Mouse (Mus musculus): Measurements from ENCODE around the gene Park7. TPM values are rescaled to one million over a fixed set of nuclear protein-coding genes. Genes with fewer than 3 reads are reported as not detected.

Park7 gene
- total and polyA plus RNA-seq, 2 experiments from 2014 or later, result 135 to 449 TPM

DNA sequence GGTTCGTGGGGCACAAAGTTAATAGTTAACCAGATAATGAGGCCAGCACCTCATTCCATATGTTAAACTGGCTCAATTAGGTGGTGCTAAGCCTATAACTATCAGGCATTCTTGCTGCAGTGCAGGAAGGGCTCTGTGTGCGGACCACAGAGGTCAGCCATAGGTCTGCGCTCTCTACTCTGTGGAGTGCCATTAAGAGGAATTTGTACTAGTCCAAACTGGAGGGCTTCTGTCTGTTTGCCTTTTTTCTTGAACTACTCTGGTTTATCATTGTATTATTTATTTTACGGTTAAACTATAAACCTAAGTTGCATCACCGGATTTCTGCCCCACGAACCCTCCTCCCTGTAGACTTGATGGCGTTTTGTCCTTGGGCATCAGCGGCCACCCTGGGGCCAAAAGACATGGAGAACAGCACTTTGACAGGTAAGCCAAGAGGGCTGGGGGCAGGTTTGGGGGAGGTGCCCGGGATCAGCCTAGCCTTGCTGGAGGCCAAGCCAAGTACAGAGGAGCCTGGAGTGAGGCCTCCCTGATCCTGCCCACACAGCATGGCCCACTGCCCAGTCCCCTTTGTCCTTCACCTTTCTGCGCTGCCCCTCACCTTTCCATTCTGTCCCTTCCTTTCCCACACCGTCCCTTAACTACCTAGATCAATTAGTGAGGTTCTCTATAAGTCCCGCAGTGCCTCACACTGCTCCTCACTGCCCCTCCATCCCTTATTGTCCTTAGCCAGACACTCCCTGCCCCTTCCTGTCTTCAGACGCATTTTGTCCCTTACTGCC lies 60.4 kb downstream of the Park7 start, which contains the start of gene Errfi1:
Gene Errfi1 (plus strand): TSS at position 240 of the 782 bp plus-strand sequence.
- WGBS, result 63% methylated on average over 13 of the region's 13 CpGs
- Histone ChIP-seq H3K4me1 (ENCODE audit: insufficient read depth, low read length) (peaks cover 13% of the 10 kb centered on the region), H3K9me3 (ENCODE audit: low read length) (no peaks in the 10 kb centered on the region), H3K4me3 (ENCODE audit: low read length) (peak within 1 kb of the TSS; percentile 83), H3K27me3 (ENCODE audit: insufficient read depth, low read length) (no peaks in the 10 kb centered on the region), H3K36me3 (ENCODE audit: insufficient read depth, low read length) (no peaks in the 10 kb centered on the region), H3K4me2 (ENCODE audit: low read depth, low read length) (peak within 1 kb of the TSS; percentile 80), H3K9ac (replicated peaks; ENCODE audit: low read length) (peak within 1 kb of the TSS; percentile 47), H3K27ac (peak within 1 kb of the TSS; percentile 90)
- DNase-seq (ENCODE audit: low spot score), result no peak
- no peak for ATAC-seq
- no peak for TF ChIP-seq CTCF (IDR thresholded peaks at IDR 0.05; ENCODE audit: low read depth)

DNA sequence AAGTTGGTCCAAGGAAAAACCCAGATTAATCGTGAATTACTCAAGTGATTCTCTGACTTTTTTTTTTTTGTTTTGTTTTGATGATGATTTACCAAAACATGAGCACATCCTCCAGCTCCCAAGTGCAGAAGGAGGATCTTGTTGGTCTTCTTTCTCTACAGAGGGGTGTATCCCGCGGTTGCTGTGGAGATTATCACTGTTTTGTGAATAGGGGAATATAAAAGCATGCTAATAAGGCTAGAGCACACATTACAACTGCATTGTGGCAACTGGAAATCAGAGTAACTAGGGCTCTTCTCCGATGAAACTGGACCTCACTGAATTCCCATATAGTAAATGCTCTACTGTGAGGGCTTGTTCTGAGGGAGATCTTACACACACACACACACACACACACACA lies 61.8 kb downstream of the Park7 start:
- Histone ChIP-seq H3K4me3 (ENCODE audit: low read length) (no peak overlapping the region), H3K36me3 (ENCODE audit: insufficient read depth, low read length) (no peaks in the 10 kb centered on the region), H3K9ac (replicated peaks; ENCODE audit: low read length) (no peak overlapping the region), H3K4me2 (ENCODE audit: low read depth, low read length) (no peak overlapping the region), H3K27ac (no peak overlapping the region), H3K4me1 (ENCODE audit: insufficient read depth, low read length) (peaks cover 13% of the 10 kb centered on the region), H3K27me3 (ENCODE audit: insufficient read depth, low read length) (no peaks in the 10 kb centered on the region), H3K9me3 (ENCODE audit: low read length) (no peaks in the 10 kb centered on the region)
- DNase-seq (ENCODE audit: low spot score), result no peak
- TF ChIP-seq CTCF (IDR thresholded peaks at IDR 0.05; ENCODE audit: low read depth), result no peak
- ATAC-seq, result no peak
- WGBS, result 65% methylated on average over 4 of the region's 4 CpGs

DNA sequence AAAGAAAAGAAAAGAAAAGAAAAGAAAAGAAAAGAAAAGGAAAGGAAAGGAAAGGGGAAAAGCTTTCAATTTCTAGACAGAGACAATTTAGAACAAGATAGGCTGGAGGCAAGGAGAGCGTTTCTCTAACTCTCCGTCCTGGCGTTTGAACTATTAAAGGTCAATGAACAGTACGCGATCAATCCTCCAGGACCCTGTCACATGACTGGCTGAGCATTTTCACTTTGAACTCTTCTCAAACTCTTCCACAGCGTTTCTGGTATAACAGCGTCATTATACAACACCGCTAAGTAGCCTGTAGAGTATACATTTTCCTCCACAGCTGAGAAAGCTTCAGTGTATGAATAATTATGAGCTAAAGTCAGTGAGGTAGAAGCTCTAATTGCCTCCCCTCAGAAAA lies 62.2 kb downstream of the Park7 start:
- Histone ChIP-seq H3K4me2 (ENCODE audit: low read depth, low read length) (no peak overlapping the region), H3K36me3 (ENCODE audit: insufficient read depth, low read length) (no peaks in the 10 kb centered on the region), H3K9me3 (ENCODE audit: low read length) (no peaks in the 10 kb centered on the region), H3K4me1 (ENCODE audit: insufficient read depth, low read length) (peaks cover 11% of the 10 kb centered on the region), H3K27me3 (ENCODE audit: insufficient read depth, low read length) (no peaks in the 10 kb centered on the region), H3K4me3 (ENCODE audit: low read length) (no peak overlapping the region), H3K9ac (replicated peaks; ENCODE audit: low read length) (no peak overlapping the region), H3K27ac (no peak overlapping the region)
- DNase-seq (ENCODE audit: low spot score) (no peak), ATAC-seq (no peak)
- no peak for TF ChIP-seq CTCF (IDR thresholded peaks at IDR 0.05; ENCODE audit: low read depth)
- 62% methylated on average over 8 of the region's 8 CpGs for WGBS

GRCm38 (mm10) chr4:150850893-150851292 lies 63.3 kb downstream of the Park7 start:
- no peak overlapping the region for H3K9ac ChIP-seq (replicated peaks; ENCODE audit: low read length)
- H3K36me3 ChIP-seq (ENCODE audit: insufficient read depth, low read length), result no peaks in the 10 kb centered on the region
- ATAC-seq (no peak), DNase-seq (ENCODE audit: low spot score) (no peak)
- no peaks in the 10 kb centered on the region for H3K27me3 ChIP-seq (ENCODE audit: insufficient read depth, low read length)
- 91% methylated on average over 4 of the region's 4 CpGs for WGBS
- no peak overlapping the region for H3K4me2 ChIP-seq (ENCODE audit: low read depth, low read length)
- no peak overlapping the region for H3K27ac ChIP-seq
- peaks cover 7% of the 10 kb centered on the region; the same call in 1 of the 2 replicates for H3K4me1 ChIP-seq (ENCODE audit: insufficient read depth, low read length)
- no peak overlapping the region for H3K4me3 ChIP-seq (ENCODE audit: low read length)
- TF ChIP-seq CTCF (IDR thresholded peaks at IDR 0.05; ENCODE audit: low read depth), result no peak
- H3K9me3 ChIP-seq (ENCODE audit: low read length), result no peaks in the 10 kb centered on the region

DNA sequence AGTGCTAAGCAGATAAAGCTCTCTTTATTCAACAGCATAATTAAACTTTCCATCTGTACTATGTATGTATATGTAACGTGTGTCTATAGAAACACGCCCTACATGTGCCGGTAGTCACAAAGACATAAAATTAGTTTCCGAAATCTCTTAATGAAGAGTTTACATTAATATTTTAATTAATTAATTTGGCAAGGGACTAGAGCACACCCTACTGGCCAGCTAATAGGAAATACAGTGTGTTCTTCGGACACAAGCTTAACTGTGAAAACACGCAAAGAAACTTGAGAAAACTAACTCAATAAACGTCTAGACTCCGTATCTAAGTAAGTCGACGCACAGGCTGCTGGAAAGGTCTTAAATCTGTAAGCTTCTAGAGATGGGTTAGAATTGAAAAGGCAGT lies 64.3 kb downstream of the Park7 start:
- Histone ChIP-seq H3K27me3 (ENCODE audit: insufficient read depth, low read length) (no peaks in the 10 kb centered on the region), H3K36me3 (ENCODE audit: insufficient read depth, low read length) (no peaks in the 10 kb centered on the region), H3K27ac (no peak overlapping the region), H3K4me2 (ENCODE audit: low read depth, low read length) (no peak overlapping the region), H3K4me1 (ENCODE audit: insufficient read depth, low read length) (peaks cover 7% of the 10 kb centered on the region; the same call in 1 of the 2 replicates), H3K9ac (replicated peaks; ENCODE audit: low read length) (no peak overlapping the region), H3K4me3 (ENCODE audit: low read length) (no peak overlapping the region), H3K9me3 (ENCODE audit: low read length) (no peaks in the 10 kb centered on the region)
- DNase-seq (ENCODE audit: low spot score) (peak; percentile 61), ATAC-seq (no peak)
- WGBS, result 46% methylated on average over 10 of the region's 10 CpGs
- TF ChIP-seq CTCF (IDR thresholded peaks at IDR 0.05; ENCODE audit: low read depth), result peak; percentile 66

Other genes with a start within 250 kb of the Park7 start
- 32.4 and 38.8 TPM in 2 replicates for gene Errfi1, start 60.5 kb downstream of the Park7 start, total RNA-seq (2014; rRNA removed)
- 22.2 and 23.2 TPM in 2 replicates for gene Errfi1, start 60.5 kb downstream of the Park7 start, polyA plus RNA-seq (2015; fragmentation: Nextera tagmentation; extraction: Ambion mirVana)
- gene Tnfrsf9, start 125 bp upstream of the Park7 start, total RNA-seq (2014; rRNA removed), result 0.52 and 2.4 TPM in 2 replicates
- 0.09 and 0.34 TPM in 2 replicates for gene Tnfrsf9, start 125 bp upstream of the Park7 start, polyA plus RNA-seq (2015; fragmentation: Nextera tagmentation; extraction: Ambion mirVana)
- not detected in 2 replicates for gene Uts2, start 82.7 kb upstream of the Park7 start, total RNA-seq (2014; rRNA removed)
- gene Uts2, start 82.7 kb upstream of the Park7 start, polyA plus RNA-seq (2015; fragmentation: Nextera tagmentation; extraction: Ambion mirVana), result 0.74 and 0.79 TPM in 2 replicates
- gene Per3, start 130.2 kb upstream of the Park7 start, total RNA-seq (2014; rRNA removed), result 4.0 and 11.4 TPM in 2 replicates
- 4.7 and 5.0 TPM in 2 replicates for gene Per3, start 130.2 kb upstream of the Park7 start, polyA plus RNA-seq (2015; fragmentation: Nextera tagmentation; extraction: Ambion mirVana)
- gene Vamp3, start 143.5 kb upstream of the Park7 start, total RNA-seq (2014; rRNA removed), result 34.2 and 35.2 TPM in 2 replicates
- 56.3 and 57.0 TPM in 2 replicates for gene Vamp3, start 143.5 kb upstream of the Park7 start, polyA plus RNA-seq (2015; fragmentation: Nextera tagmentation; extraction: Ambion mirVana)
- gene Gm13090, start 175.1 kb upstream of the Park7 start, total RNA-seq (2014; rRNA removed), result not detected in 2 replicates
- not detected in 2 replicates for gene Gm13090, start 175.1 kb upstream of the Park7 start, polyA plus RNA-seq (2015; fragmentation: Nextera tagmentation; extraction: Ambion mirVana)

Measured in hindbrain, postnatal 0 days (tissue).